Mouse (Mus musculus) retina, postnatal 1 day (tissue): ENCODE results near the gene 1300017J02Rik.
"Not testable (repeated sequence)": the region's sequence is repeated elsewhere in the genome, so short reads cannot be mapped to it uniquely, and the experiment has no call there.

Experiments
- DNase-seq: peaks from one replicate; pipeline ENCODE4 v3.0.0-alpha.2; 2012

Gene 1300017J02Rik

DNA sequence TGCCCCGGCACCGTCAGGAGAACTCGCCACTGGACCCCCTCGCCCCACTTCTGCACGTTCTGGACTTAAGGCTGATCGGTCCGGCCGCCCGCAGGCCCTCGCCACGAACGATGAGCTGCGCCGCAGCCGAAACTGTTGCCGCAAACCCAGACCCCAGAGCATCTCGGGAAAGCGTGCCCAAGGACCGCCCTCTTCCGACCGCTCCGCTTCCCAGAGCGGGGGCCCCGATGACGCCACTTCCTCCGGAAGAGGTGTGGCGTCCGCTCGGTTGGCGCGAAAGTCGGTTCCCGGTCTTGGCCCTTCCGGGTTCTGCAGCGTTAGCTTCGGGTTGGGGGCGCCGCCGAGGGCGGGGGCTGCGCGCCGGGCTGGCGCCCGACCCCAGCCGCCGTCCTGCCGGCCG, at the start of gene 1300017J02Rik, which contains the start of gene Topbp1:
Gene 1300017J02Rik, minus strand, starts transcription at position 156 of the 400 bp plus-strand sequence.
Gene Topbp1, plus strand, starts transcription at position 289 of the 400 bp plus-strand sequence.
- DNase-seq: peak; percentile 97

DNA sequence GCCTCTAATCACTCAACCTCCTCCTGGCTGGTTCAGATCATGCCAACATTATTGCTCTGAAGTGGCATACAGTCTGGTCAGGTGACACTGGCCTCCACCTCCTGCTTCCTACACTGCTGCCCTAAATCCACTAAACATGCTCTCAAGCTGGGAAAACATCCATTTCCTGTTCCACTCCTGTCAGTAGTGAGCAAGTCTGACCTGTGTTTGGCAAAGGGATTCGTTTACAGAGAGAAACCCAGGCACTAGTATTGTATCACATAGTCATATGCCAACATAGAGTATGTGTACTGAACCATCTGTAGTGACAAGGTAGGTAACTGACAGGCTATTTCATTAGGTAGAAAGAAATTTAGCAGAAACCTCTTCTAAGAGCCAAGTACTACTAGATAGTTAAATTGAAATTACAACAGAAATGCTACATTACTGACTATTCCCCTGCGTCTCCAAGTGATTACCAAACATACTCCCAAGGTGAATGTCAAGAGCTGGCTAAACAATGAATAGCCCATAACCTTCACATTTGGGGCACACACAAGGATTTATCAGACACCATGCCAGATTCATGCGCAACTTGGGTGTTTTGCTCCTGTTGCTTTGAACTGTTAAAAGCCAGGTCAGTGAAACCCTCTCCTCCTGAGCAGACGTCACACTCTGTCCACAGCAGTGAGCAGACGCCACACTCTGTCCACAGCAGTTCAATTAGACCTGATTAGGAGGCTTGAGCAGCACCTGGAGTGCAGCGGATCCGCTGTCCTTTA, 48.8 kb upstream of the 1300017J02Rik start:
- not testable (repeated sequence) for DNase-seq

DNA sequence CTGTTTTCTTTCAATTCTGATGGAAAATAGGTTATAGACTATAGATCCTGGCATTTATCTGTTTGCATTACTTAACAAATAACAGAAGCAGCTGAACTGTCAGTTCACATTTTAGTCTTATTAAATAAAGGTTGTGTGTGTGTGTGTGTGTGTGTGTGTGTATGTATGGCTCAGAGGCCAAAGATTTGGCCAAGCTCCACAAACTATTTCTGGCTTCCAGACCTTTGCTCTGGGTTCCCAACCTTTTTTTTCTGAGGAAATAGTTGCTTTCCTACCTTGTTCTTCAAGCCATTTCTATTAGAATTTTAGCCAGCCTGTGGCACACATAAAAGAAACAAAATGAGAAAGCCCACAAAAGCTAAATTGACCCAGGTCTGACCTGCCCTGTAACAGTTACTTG, 43.9 kb upstream of the 1300017J02Rik start:
- DNase-seq: no peak

DNA sequence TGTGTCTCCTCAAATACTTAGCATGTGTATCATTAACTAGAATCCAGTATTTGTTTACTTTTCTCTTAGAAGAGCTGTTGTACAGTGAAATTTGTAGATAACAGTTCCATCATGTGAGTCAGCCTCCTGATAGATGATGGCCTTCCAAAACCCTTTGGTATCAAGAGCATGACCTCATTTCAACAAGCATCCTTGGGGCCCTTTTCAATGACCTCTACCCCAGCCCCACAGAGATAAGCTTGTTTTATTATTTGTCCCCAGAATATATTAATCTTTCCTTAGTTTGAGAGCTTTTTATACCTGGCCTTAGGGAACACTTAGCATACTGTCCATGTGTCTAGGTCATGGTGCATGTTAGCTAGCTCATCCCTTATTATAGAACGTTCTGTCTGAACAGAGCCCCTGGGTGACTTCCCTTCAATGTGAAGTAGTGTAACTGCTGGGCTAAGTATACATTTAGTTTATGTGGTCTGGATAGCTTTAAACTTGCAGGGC, 43.2 kb upstream of the 1300017J02Rik start:
- no peak for DNase-seq

DNA sequence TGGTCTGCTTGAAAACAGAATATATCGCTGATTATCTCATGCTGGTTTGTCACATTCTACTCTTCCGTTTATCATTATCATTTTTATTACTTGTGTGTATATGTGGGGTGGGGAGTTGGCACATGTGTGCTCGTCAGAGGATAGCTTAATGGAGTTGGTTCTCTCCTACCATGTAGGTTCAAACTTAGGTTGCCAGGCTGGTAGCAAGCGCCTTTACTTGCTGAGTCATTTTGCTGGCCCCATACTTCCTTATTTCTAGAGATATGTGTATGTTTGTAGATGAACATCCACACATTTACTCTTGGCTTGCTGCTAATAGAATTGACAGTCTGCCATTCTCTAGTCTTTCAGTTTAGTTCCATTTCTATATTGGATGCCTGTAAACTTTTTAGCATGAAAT, 42.2 kb upstream of the 1300017J02Rik start:
- no peak for DNase-seq

DNA sequence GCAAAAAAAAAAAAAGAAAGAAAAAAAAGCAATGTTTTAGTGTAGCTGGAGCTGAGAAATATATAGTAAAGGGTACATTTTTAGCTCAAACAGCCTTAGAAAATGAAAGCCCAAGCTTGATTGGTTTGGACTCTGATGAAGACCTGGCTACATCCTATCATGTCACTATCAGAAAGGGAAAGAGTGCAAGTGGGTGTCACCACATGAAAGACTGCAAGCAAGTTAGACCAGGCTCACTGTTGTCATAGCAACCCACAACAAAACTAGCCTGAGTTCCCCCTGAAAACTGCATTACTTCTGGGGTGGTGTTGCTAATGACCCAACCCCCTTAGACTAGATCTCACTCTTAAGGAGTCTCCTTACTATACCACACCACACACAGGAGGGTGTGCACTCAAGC, 32.0 kb upstream of the 1300017J02Rik start:
- no peak for DNase-seq

DNA sequence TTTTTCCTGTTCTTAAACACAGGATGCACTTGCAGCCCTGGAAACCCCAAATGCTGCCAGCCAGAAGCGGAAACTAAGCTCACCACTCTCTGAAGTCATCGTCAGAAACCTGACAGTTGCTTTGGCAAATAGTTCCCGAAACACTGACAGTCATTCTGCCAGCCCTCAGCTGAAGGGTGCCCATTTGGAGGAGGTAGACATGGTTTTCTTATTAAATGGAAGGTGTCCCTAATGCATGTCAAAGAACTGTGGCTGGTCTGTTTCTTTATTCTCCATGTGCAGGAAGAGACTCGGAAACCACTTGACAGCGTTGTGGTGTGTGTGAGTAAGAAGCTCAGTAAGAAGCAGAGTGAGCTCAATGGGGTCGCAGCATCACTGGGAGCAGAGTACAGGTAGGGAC, 27.8 kb upstream of the 1300017J02Rik start:
- no peak for DNase-seq

DNA sequence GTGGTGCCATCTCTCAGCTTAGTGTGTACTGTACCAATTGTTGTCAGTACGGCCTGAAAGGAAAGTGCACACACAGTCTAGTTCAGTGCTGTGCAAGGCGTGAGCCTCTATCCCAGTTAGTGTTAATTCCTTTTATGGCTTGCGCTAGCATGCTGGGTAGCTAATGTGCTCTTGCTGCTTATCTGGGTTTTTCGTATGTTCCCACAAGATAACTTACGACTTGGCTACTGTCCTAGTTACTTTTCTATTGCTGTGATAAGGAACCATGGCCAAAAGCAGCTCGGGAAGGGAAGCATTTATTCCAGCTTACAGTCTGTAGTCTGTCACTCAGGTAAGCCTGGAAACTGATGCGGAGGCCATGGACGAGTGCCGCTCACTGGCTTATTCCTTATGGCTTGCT, 21.6 kb upstream of the 1300017J02Rik start:
- DNase-seq: no peak

DNA sequence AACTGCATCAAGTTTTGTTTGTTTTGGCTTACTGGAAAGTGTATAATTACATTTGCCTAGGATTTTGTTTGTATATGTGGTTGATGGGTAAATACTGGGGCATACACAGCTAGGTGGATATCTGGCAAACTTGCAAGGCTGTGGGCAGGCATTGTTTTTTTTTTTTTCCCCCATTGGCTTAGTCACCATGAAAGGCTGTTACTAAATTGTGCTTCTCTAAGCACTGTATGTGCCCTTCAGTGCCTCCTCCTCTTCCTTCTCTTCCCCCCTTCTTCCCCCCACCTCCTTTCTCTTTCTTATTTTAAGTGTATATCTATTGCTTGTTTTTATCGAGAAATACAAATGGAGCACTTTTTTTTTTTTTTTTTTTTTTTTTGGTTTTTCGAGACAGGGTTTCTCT, 19.8 kb upstream of the 1300017J02Rik start:
- DNase-seq: no peak

DNA sequence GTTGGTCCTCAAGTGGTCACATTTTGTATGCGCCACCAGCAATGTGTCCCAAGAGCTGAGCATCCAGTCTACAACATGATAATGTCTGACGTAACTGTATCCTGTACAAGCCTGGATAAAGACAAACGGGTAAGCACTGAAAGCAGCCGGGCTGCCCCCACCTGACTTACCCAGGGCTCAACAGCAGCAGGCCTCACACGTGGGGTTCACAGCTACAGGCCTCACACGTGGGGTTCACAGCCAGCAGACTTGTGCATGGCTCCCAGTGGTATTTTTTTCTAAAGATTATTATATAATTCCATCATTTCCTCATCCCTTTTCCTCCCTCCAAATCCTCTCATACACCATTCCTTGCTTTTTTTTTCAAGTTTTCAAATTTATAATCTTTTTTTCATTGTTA, 5.0 kb upstream of the 1300017J02Rik start:
- no peak for DNase-seq

DNA sequence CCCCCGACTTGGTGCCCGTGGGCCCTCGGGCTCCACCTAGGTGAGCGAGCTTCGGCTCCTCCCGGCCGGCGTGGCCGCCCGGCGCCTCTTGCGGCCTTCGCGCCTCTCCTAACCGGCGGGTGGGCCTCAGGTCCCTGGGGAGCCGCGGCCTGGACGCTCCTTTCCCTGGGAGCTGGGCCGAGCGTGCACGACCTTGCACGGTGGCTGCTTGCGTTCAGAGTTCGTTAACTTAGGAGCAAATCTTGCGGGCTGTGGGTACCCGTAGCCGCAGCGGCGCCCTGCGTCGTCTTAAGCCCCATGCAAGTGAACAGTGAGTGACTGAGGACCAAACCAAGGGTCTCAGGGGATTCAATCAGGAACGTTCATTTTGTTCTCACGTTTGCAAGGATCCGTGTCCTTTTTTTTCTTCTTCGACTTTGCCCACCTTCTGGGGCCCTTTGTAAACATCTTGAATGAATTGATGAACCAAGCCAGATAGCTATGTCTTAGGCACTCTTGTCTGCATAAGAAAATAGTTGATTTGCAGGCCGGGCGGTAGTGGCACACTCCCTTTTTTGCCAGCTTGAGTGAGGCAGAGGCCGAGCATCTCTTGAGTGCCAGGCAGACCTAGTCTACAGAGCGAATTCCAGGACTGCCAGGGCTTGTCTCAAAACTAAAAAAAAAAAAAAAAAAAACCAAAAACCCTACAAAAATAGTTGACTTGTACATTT, 605 bp upstream of the 1300017J02Rik start:
- no peak for DNase-seq

DNA sequence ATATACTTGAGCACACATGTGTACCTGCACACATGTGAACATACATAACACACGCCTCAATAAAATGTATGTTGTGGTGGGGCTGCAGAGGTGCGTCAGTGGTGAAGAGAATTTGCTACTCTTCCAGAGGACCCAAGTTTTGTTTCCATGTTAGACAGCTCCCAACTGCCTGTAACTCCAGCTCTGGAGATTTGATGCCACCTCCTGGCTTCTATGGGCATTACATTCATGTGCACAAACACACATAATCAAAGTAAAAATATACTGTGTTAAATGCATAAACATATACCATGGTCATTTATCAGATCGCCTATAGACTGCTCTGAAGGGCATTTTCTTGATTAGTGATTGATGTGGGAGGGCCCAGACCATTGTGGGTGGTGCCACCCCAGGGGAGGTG, 2.2 kb downstream of the 1300017J02Rik start:
- peak; percentile 72 for DNase-seq

DNA sequence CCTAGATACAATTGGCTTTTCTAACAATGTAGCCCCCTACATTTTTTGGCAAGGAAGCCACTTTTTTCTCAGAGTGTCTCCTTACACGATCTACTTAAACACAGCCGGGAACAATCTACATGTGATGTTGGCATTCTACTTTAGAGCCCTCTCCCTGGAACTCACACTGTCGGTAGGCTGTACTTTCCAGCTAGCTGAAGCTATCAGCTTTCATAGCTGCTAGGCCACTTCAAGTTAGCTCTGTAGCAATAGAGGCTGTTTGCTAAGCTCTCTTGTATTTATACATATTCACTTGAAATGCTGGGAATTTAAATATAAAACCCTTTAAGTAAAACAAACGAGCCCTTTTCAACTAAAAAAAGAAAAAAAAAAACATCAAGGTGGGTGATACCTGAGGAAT, 2.6 kb downstream of the 1300017J02Rik start:
- no peak for DNase-seq

DNA sequence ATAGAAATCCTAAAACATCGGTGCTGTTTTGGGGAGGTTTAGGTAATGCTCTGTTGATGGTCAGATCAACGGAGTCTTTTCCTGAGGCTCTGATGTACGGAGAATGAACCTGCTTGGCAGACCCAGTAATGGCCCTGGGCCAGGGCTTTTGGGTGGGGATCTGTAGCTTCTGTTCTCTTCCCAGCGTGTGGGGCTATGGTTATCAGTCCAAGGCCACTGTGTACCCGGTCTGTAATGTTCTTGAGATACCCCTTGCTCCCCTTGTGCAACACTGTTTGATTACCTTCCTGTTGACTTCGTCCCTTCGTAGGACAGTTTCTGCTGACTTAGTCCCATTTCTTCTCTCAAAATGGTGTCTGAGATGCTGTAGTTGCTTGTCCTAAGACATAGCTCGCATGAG, 3.8 kb downstream of the 1300017J02Rik start:
- DNase-seq: no peak

DNA sequence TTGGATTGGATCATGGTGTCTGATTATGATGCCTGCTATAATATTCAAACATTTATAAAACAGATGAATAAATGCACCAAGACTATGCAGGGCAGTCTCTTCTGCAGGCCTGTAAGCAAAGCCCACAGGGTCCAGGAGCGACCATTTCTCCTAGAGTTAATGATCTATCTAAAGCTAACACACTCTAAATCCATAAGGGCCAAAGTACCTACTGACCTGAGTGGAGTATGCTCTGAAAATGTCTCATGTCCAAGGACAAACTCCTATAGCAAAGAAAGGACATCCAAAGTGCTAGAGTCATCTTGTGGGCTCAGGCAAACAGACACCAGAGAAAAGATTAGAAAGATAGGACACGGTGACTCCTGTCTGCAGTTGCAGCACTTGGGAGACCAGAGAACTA, 10.4 kb downstream of the 1300017J02Rik start:
- DNase-seq: no peak

DNA sequence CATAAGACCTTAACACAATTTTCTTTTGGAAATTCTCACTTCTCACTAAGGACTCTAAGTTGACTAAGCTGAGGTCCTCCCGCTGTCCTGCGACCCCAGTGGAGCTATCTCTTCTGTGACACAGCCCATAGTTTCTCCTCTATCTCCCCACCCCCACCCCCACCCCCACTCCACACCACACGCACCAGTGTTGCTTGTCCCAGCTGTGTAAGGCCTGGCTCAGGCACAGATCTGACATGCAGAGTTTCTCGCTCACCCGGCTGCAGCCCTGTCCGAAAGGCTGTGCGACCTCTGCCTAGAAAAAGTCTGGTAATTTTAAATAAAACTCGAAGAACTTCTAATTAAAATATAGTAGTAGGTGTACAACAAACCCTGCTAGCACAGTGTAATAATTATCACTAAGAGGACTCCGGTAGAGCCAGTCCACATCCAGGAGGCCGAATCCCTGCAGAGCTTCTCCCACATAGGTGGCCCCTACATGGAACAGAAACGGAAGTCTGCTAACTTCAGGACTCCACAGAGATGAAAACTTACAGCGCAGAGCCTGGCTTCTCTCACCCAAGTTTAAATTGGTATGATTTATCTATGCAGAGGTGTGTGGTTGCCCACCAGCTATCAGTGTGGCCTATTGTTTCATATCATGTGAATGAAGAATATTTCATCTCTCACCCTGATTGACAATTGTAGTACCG, 16.2 kb downstream of the 1300017J02Rik start:
- no peak for DNase-seq

DNA sequence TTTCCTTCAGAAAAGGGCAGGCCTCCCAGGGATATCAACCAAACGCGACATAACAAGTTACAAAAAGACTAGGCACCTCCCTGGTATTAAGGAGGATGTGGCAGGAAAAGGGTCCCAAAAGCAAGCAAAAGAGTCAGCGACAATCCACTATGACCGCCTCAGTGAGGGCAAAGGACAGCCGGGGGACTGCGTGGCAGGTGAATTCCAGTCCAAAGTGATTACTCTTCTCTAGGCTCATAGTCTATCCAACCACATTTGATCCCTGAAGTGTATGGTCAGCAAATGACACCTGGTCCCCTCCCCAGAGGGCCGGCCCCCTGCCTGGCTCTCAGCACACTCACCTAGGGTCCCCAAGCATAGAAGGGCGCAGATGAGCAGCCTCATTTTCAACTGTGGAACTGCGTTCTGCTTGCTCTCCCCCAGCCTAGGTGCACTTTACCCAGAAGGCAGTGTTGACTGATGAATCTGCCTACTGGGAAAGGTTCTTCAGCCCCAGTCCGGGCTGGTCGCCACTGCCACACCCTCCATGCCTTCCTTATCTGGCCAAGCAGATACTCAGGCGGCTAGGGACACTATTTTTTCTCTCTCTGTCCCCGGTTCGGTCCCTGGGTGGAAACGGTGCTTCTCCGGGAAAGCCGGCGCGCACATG, 16.9 kb downstream of the 1300017J02Rik start:
- DNase-seq: no peak

DNA sequence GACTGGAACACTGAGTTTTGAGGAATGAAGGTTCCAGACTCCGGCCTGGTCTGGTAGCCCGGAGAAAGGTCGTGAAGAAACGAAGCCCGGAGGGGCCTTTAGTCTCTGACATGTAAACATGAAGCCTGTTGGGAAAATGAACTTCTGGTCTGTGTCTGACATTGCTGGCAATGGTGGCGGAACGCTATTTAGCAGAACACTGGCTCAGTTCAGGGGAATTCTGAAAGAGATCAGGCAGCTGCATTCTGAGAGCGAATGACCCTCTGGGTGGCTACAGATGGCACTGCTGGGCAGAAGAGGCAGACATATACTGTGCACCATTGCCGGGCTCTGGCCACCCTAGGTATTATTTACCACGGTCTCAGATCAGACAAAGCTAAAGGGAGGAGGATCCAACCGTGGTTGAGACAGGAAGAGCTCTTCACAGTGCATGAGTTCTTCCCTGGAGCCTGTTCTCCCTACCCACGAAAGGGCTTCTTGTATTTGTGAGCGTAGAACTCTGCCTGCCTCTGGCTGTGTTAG, 17.9 kb downstream of the 1300017J02Rik start:
- no peak for DNase-seq

DNA sequence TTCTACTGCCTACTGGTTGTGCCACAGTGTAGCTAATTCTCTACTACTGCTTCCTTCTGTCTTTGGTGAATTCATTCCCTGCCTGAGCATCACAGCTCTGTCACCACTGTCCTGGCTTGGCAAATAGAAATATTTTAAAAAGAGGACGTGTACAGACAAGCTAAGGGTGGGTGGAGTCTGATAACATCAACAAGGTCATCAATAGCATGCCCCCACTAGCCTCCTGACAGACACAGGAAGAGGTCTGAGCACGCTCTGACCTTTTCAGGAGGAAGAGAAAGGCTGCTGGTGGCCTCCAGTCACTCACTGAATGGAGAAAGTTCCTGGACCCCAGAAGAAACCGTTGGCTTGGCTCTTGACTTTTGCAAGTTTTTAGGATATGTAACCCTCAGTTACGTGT, 18.5 kb downstream of the 1300017J02Rik start:
- no peak for DNase-seq

DNA sequence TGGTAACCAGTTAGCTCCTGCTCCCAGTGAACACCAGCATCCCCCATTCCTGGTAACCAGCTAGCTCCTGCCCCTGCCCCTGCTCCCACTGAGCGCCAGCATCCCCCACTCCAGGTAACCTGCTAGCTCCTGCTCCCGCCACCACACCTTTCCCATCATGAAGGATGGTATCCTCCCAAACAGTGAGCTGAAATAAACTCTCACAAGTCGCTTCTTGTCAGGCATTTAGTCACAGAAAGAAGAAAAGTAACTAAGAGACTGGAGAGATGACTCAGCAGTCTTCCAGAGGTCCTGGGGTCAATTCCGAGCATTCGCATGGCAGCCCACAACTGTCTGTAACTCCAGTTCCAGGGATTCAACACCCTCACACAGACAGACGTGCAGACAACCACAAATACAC, 28.0 kb downstream of the 1300017J02Rik start:
- no peak for DNase-seq

DNA sequence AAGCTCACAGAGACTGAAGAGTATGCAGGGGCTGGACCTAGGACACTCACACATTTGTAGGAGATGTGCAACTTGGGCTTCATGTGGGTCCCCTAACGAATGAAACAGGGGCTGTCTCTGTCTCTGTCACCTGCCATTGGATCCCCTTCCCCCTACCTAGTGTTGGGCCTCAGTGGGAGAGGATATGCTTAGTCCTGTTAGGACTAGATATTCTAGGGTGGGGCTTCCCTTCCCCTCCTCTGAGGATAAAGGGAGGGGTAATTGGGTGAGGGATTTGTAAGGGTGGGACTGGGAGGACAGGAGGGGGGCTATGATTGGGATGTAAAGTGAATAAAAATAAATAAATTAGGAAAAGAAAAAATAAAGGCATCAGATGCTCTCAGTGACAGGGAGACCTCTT, 29.2 kb downstream of the 1300017J02Rik start:
- no peak for DNase-seq

DNA sequence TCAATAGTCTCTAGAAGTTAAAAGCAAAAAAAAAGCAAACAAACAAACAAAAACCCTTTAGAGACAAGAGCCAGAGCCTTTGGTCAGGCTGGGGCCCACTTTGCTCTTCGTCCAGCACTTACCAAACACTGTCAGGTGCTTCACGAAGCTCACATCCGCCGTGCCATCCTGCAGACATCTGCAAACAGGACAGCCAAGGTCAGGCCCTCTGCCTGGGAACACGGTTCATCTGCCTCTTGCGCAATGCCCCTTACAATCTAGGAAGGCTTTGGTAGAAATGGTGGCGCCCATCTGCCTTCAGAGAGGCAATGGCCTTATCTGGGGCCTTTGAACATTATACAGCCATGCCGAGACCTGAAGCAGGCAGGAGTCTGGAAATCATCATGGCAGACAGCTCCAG, 30.1 kb downstream of the 1300017J02Rik start:
- no peak for DNase-seq

DNA sequence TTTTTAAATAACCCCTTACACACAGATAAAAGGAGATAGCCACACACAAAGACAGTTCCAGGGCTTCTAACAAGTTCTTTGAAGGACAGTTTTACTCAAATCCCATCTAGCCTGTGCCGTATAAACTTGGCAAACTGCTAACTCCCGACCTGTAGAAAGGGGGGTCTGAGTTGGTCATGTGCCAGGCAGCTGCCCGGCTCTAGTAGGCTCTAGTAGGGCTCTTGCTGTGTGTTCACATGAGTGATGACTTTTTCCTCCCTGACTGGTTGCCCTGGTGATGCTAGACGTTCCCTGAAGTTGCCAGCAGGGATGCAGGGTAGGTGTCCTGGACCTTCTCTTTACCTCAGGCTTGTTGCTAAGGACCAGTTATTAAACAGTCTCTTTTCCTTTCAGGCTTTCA, 33.8 kb downstream of the 1300017J02Rik start:
- peak; percentile 4 for DNase-seq
